Mouse (Mus musculus): Measurements from ENCODE around the gene Kit.

Kit gene

GRCm38 (mm10) chr5:75591567-75591966 lies 16.9 kb downstream of the Kit start:
- DNase-seq = no peak

- no peak for DNase-seq
Measured at GRCm38 (mm10) chr5:75595319-75595718, 20.6 kb downstream of the Kit start.

- DNase-seq = peak; percentile 20
Measured at GRCm38 (mm10) chr5:75596211-75596610, 21.5 kb downstream of the Kit start.

GRCm38 (mm10) chr5:75597316-75597715 lies 22.6 kb downstream of the Kit start:
- no peak for DNase-seq

- no peak for DNase-seq
Measured at GRCm38 (mm10) chr5:75598491-75598890, 23.8 kb downstream of the Kit start.

GRCm38 (mm10) chr5:75599991-75600390 lies 25.3 kb downstream of the Kit start:
- no peak for DNase-seq

- DNase-seq = no peak
Measured at GRCm38 (mm10) chr5:75604238-75604637, 29.5 kb downstream of the Kit start.

- no peak for DNase-seq
Measured at GRCm38 (mm10) chr5:75606898-75607297, 32.2 kb downstream of the Kit start.

- DNase-seq = no peak
Measured at GRCm38 (mm10) chr5:75607971-75608370, 33.3 kb downstream of the Kit start.

GRCm38 (mm10) chr5:75612380-75612779 lies 37.7 kb downstream of the Kit start:
- DNase-seq = no peak

GRCm38 (mm10) chr5:75612926-75613325 lies 38.2 kb downstream of the Kit start:
- DNase-seq = no peak

- DNase-seq = no peak
Measured at GRCm38 (mm10) chr5:75615000-75615571, 40.4 kb downstream of the Kit start.

- no peak for DNase-seq
Measured at GRCm38 (mm10) chr5:75615624-75616023, 40.9 kb downstream of the Kit start.

GRCm38 (mm10) chr5:75622401-75622800 lies 47.7 kb downstream of the Kit start:
- no peak for DNase-seq

- DNase-seq = no peak
Measured at GRCm38 (mm10) chr5:75623007-75623406, 48.3 kb downstream of the Kit start.

- no peak for DNase-seq
Measured at GRCm38 (mm10) chr5:75623520-75623919, 48.8 kb downstream of the Kit start.

GRCm38 (mm10) chr5:75623993-75624706 lies 49.4 kb downstream of the Kit start:
- DNase-seq = no peak

- DNase-seq = no peak
Measured at GRCm38 (mm10) chr5:75625059-75625458, 50.3 kb downstream of the Kit start.

- DNase-seq = no peak
Measured at GRCm38 (mm10) chr5:75626284-75626683, 51.6 kb downstream of the Kit start.

- no peak for DNase-seq
Measured at GRCm38 (mm10) chr5:75626703-75627102, 52.0 kb downstream of the Kit start.

- DNase-seq = no peak
Measured at GRCm38 (mm10) chr5:75632257-75632656, 57.5 kb downstream of the Kit start.

- DNase-seq = no peak
Measured at GRCm38 (mm10) chr5:75632846-75633640, 58.3 kb downstream of the Kit start.

- no peak for DNase-seq
Measured at GRCm38 (mm10) chr5:75635385-75635784, 60.7 kb downstream of the Kit start.

GRCm38 (mm10) chr5:75640637-75641036 lies 65.9 kb downstream of the Kit start:
- DNase-seq = no peak
